Mouse (Mus musculus) stomach, embryonic 14.5 days (tissue): ENCODE measurements around the gene Themis. TPM values are rescaled to one million over a fixed set of nuclear protein-coding genes. Genes with fewer than 3 reads are reported as not detected.

Experiments
- ATAC-seq: fragments of 200-750 bp; cut with Nextera tagmentation; 2 replicates; pipeline ENCODE4 v1.8.0; 2017; ENCODE audit warnings: low read depth, moderate TSS enrichment; ENCODE audit not compliant: insufficient number of reproducible peaks, insufficient read depth, low FRiP score
- H3K27ac ChIP-seq: fragments of 300-500 bp; sonication (generic); 2 replicates; pipeline ENCODE4 v1.5.1; 2014; ENCODE audit warnings: mild to moderate bottlenecking, low read length, moderate library complexity, mixed read lengths
- H3K27me3 ChIP-seq: fragments of 300-500 bp; sonication (generic); 2 replicates; pipeline ENCODE4 v1.6.1; 2014; ENCODE audit warnings: low read length, control low read depth, mixed read lengths; ENCODE audit not compliant: control insufficient read depth, insufficient read depth
- H3K36me3 ChIP-seq: fragments of 300-500 bp; sonication (generic); 2 replicates; pipeline ENCODE4 v1.6.1; 2014; ENCODE audit warnings: mild to moderate bottlenecking, control low read depth, low read length, moderate library complexity, mixed read lengths; ENCODE audit not compliant: control insufficient read depth, insufficient read depth
- H3K4me1 ChIP-seq: fragments of 300-500 bp; sonication (generic); 2 replicates; pipeline ENCODE4 v1.6.1; 2014; ENCODE audit warnings: low read length, control low read depth, mixed read lengths; ENCODE audit not compliant: control insufficient read depth, insufficient read depth
- H3K4me2 ChIP-seq: fragments of 300-500 bp; sonication (generic); replicated peaks from 2 replicates; pipeline ENCODE4 v1.6.1; 2014; ENCODE audit warnings: low read depth, low read length, control low read depth
- H3K4me3 ChIP-seq: fragments of 300-500 bp; sonication (generic); 2 replicates; pipeline ENCODE4 v1.5.1; 2014; ENCODE audit warnings: low read depth, low read length, control low read depth
- H3K9ac ChIP-seq: fragments of 300-500 bp; sonication (generic); replicated peaks from 2 replicates; pipeline ENCODE4 v1.6.1; 2014; ENCODE audit warnings: low read depth, mild to moderate bottlenecking, control low read depth, low read length, moderate library complexity, mixed read lengths
- H3K9me3 ChIP-seq: fragments of 300-500 bp; sonication (generic); 2 replicates; pipeline ENCODE4 v1.6.1; 2016; ENCODE audit warnings: low read depth, low read length, control low read depth; ENCODE audit not compliant: control insufficient read depth
- WGBS: fragments of 180-500 bp; shearing (Covaris S2); extraction: QIAGEN DNeasy Blood & Tissue Kit; methylation state at CpG from one replicate; pipeline ENCODE4 v1.1.7; 2014; 5-methylcytosine and 5-hydroxymethylcytosine counted together
- polyA plus RNA-seq: library from polyadenylated mRNA; unstranded; fragments of >200 nt; fragmentation: Nextera tagmentation; extraction: Ambion mirVana; gene quantifications from 2 replicates; pipeline ENCODE4 v1.2.1, GENCODE M21; 2014

Gene Themis
- 0.18 TPM in 1 of 2 replicates, not detected in the other for polyA plus RNA-seq

- Histone ChIP-seq H3K4me2 (no peak within 1 kb of the TSS), H3K27ac (no peak within 1 kb of the TSS), H3K9me3 (no peaks in the 10 kb centered on the region), H3K9ac (no peak within 1 kb of the TSS), H3K36me3 (no peaks in the 10 kb centered on the region), H3K4me3 (no peak within 1 kb of the TSS), H3K4me1 (no peaks in the 10 kb centered on the region), H3K27me3 (no peaks in the 10 kb centered on the region)
- WGBS: 53% methylated on average over 5 of the region's 5 CpGs
- no peak for ATAC-seq
Observed at GRCm38 (mm10) chr10:28668261-28668660, at the start of gene Themis. Themis (plus strand) TSS chr10:28668360.

GRCm38 (mm10) chr10:28619415-28619814 lies 48.7 kb upstream of the Themis start:
- WGBS: 93% methylated on average over 1 of the region's 1 CpGs
- Histone ChIP-seq H3K4me3 (no peak overlapping the region), H3K27me3 (no peaks in the 10 kb centered on the region), H3K4me2 (no peak overlapping the region), H3K36me3 (no peaks in the 10 kb centered on the region), H3K9me3 (no peaks in the 10 kb centered on the region), H3K4me1 (no peaks in the 10 kb centered on the region), H3K27ac (no peak overlapping the region), H3K9ac (no peak overlapping the region)
- no peak for ATAC-seq

- no peak for ATAC-seq
- Histone ChIP-seq H3K4me3 (no peak overlapping the region), H3K4me2 (no peak overlapping the region), H3K27me3 (no peaks in the 10 kb centered on the region), H3K9me3 (no peaks in the 10 kb centered on the region), H3K4me1 (no peaks in the 10 kb centered on the region), H3K36me3 (no peaks in the 10 kb centered on the region), H3K27ac (no peak overlapping the region), H3K9ac (no peak overlapping the region)
Observed at GRCm38 (mm10) chr10:28636096-28636495, 32.1 kb upstream of the Themis start.

- no peak for ATAC-seq
Observed at GRCm38 (mm10) chr10:28641887-28642286, 26.3 kb upstream of the Themis start.

GRCm38 (mm10) chr10:28647855-28648254 lies 20.3 kb upstream of the Themis start:
- no peaks in the 10 kb centered on the region for H3K36me3 ChIP-seq
- no peak overlapping the region for H3K9ac ChIP-seq
- 93% methylated on average over 2 of the region's 2 CpGs for WGBS
- H3K4me2 ChIP-seq: no peak overlapping the region
- no peaks in the 10 kb centered on the region for H3K9me3 ChIP-seq
- H3K27ac ChIP-seq: no peak overlapping the region
- ATAC-seq: no peak
- H3K27me3 ChIP-seq: no peaks in the 10 kb centered on the region
- no peak overlapping the region for H3K4me3 ChIP-seq
- no peaks in the 10 kb centered on the region for H3K4me1 ChIP-seq

More at GRCm38 (mm10) chr10:28641887-28642286, 26.3 kb upstream of the Themis start:
- Histone ChIP-seq H3K27me3 (no peaks in the 10 kb centered on the region), H3K36me3 (no peaks in the 10 kb centered on the region), H3K9ac (no peak overlapping the region), H3K4me1 (no peaks in the 10 kb centered on the region), H3K27ac (no peak overlapping the region), H3K4me2 (no peak overlapping the region), H3K4me3 (no peak overlapping the region), H3K9me3 (no peaks in the 10 kb centered on the region)
- WGBS: 93% methylated on average over 2 of the region's 2 CpGs

- H3K27ac ChIP-seq: no peak overlapping the region
- no peak overlapping the region for H3K4me2 ChIP-seq
- no peak overlapping the region for H3K4me3 ChIP-seq
- 73% methylated on average over 6 of the region's 6 CpGs for WGBS
- no peak overlapping the region for H3K9ac ChIP-seq
- no peaks in the 10 kb centered on the region for H3K36me3 ChIP-seq
- H3K9me3 ChIP-seq: no peaks in the 10 kb centered on the region
- H3K4me1 ChIP-seq: no peaks in the 10 kb centered on the region
- ATAC-seq: no peak
- H3K27me3 ChIP-seq: no peaks in the 10 kb centered on the region
Observed at GRCm38 (mm10) chr10:28649109-28649899, 18.9 kb upstream of the Themis start.

- no peak overlapping the region for H3K9ac ChIP-seq
- no peaks in the 10 kb centered on the region for H3K4me1 ChIP-seq
- ATAC-seq: no peak
- no peak overlapping the region for H3K27ac ChIP-seq
- no peak overlapping the region for H3K4me2 ChIP-seq
- H3K9me3 ChIP-seq: no peaks in the 10 kb centered on the region
- H3K36me3 ChIP-seq: no peaks in the 10 kb centered on the region
- 31% methylated on average over 1 of the region's 1 CpGs for WGBS
- no peak overlapping the region for H3K4me3 ChIP-seq
- no peaks in the 10 kb centered on the region for H3K27me3 ChIP-seq
Observed at GRCm38 (mm10) chr10:28649900-28650160, 18.3 kb upstream of the Themis start.

- H3K4me3 ChIP-seq: no peak overlapping the region
- no peaks in the 10 kb centered on the region for H3K27me3 ChIP-seq
- no peak overlapping the region for H3K4me2 ChIP-seq
- no peak for ATAC-seq
- H3K36me3 ChIP-seq: no peaks in the 10 kb centered on the region
- no peak overlapping the region for H3K9ac ChIP-seq
- H3K4me1 ChIP-seq: no peaks in the 10 kb centered on the region
- no peaks in the 10 kb centered on the region for H3K9me3 ChIP-seq
- WGBS: 75% methylated on average over 2 of the region's 2 CpGs
- H3K27ac ChIP-seq: no peak overlapping the region
Observed at GRCm38 (mm10) chr10:28651910-28652309, 16.2 kb upstream of the Themis start.

GRCm38 (mm10) chr10:28654733-28655132 lies 13.4 kb upstream of the Themis start:
- H3K9ac ChIP-seq: no peak overlapping the region
- H3K36me3 ChIP-seq: no peaks in the 10 kb centered on the region
- no peaks in the 10 kb centered on the region for H3K9me3 ChIP-seq
- H3K4me1 ChIP-seq: no peaks in the 10 kb centered on the region
- H3K4me3 ChIP-seq: no peak overlapping the region
- H3K4me2 ChIP-seq: no peak overlapping the region
- no peak overlapping the region for H3K27ac ChIP-seq
- no peaks in the 10 kb centered on the region for H3K27me3 ChIP-seq
- ATAC-seq: no peak
